Mouse (Mus musculus) kidney, postnatal 0 days (tissue): ENCODE results near the gene Ier5. TPM values are rescaled to one million over a fixed set of nuclear protein-coding genes. Genes with fewer than 3 reads are reported as not detected.

Experiments used
- ATAC-seq: fragments of 200-750 bp; cut with Nextera tagmentation; replicated peaks from 2 replicates; pipeline ENCODE4 v1.8.0; 2017; ENCODE audit warnings: low read depth, moderate number of reproducible peaks, moderate TSS enrichment, moderate library complexity; ENCODE audit not compliant: low FRiP score
- DNase-seq: peaks from one replicate; pipeline ENCODE4 v3.0.0-alpha.2; 2016; ENCODE audit warnings: low spot score
- H3K27ac ChIP-seq: fragments of 300-500 bp; sonication (generic); 2 replicates; pipeline ENCODE4 v1.5.1; 2014; ENCODE audit warnings: mild to moderate bottlenecking
- H3K27me3 ChIP-seq: fragments of 300-500 bp; sonication (generic); 2 replicates; pipeline ENCODE4 v1.6.1; 2014; ENCODE audit warnings: low read length, mixed read lengths; ENCODE audit not compliant: insufficient read depth
- H3K36me3 ChIP-seq: fragments of 300-500 bp; sonication (generic); 2 replicates; pipeline ENCODE4 v1.6.1; 2014; ENCODE audit warnings: low read length, mixed read lengths; ENCODE audit not compliant: insufficient read depth
- H3K4me1 ChIP-seq: fragments of 300-500 bp; sonication (generic); replicated peaks from 2 replicates; pipeline ENCODE4 v1.6.1; 2014; ENCODE audit warnings: antibody characterized with exemption, low read length, mixed read lengths; ENCODE audit not compliant: insufficient read depth
- H3K4me2 ChIP-seq: fragments of 300-500 bp; sonication (generic); 2 replicates; pipeline ENCODE4 v1.6.1; 2014; ENCODE audit warnings: mild to moderate bottlenecking, low read length, moderate library complexity, mixed read lengths
- H3K4me3 ChIP-seq: fragments of 300-500 bp; sonication (generic); replicated peaks from 2 replicates; pipeline ENCODE4 v1.5.1; 2014; ENCODE audit warnings: low read depth, low read length
- H3K9ac ChIP-seq: fragments of 300-500 bp; sonication (generic); 2 replicates; pipeline ENCODE4 v1.6.1; 2014; ENCODE audit warnings: low read depth, low read length
- H3K9me3 ChIP-seq: fragments of 300-500 bp; sonication (generic); replicated peaks from 2 replicates; pipeline ENCODE4 v1.6.1; 2016; ENCODE audit warnings: low read length, inconsistent platforms, mixed read lengths
- CTCF ChIP-seq: IDR thresholded peaks from 2 replicates; pipeline ENCODE4 v1.5.1; 2016; ENCODE audit warnings: antibody characterized with exemption, low read depth, mild to moderate bottlenecking, moderate library complexity
- WGBS: fragments of 180-500 bp; shearing (Covaris S2); extraction: QIAGEN DNeasy Blood & Tissue Kit; methylation state at CpG from one replicate; pipeline ENCODE4 v1.1.7; 2014; 5-methylcytosine and 5-hydroxymethylcytosine counted together
- polyA plus RNA-seq: library from polyadenylated mRNA; unstranded; fragments of >200 nt; fragmentation: Nextera tagmentation; extraction: Ambion mirVana; gene quantifications from 2 replicates; pipeline ENCODE4 v1.2.1, GENCODE M21; 2015

Gene Ier5
- polyA plus RNA-seq, 1 experiment from 2014 or later = 11.4 TPM

- 35% methylated on average over 8 of the region's 8 CpGs for WGBS
- no peak overlapping the region for H3K4me3 ChIP-seq
- no peaks in the 10 kb centered on the region for H3K9me3 ChIP-seq
- no peaks in the 10 kb centered on the region for H3K27me3 ChIP-seq
- H3K9ac ChIP-seq = no peak overlapping the region
- DNase-seq = peak; percentile 79
- H3K4me2 ChIP-seq = no peak overlapping the region
- H3K36me3 ChIP-seq = peaks cover 4% of the 10 kb centered on the region; the same call in 1 of the 2 replicates
- no peak overlapping the region for H3K27ac ChIP-seq
- H3K4me1 ChIP-seq = no peaks in the 10 kb centered on the region
- TF ChIP-seq CTCF = no peak
- ATAC-seq = no peak; the same call in 1 of the 2 replicates
These were observed 35.4 kb upstream of the Ier5 start for GRCm38 (mm10) chr1:155134866-155135265.

- no peak overlapping the region for H3K4me3 ChIP-seq
- no peaks in the 10 kb centered on the region for H3K36me3 ChIP-seq
- WGBS = 67% methylated on average over 5 of the region's 5 CpGs
- no peak for TF ChIP-seq CTCF
- H3K4me1 ChIP-seq = no peaks in the 10 kb centered on the region
- H3K9me3 ChIP-seq = no peaks in the 10 kb centered on the region
- no peaks in the 10 kb centered on the region for H3K27me3 ChIP-seq
- H3K4me2 ChIP-seq = no peak overlapping the region
- no peak for DNase-seq
- H3K9ac ChIP-seq = no peak overlapping the region
- ATAC-seq = no peak
- no peak overlapping the region for H3K27ac ChIP-seq
These were observed 28.0 kb upstream of the Ier5 start for GRCm38 (mm10) chr1:155127429-155127934.

GRCm38 (mm10) chr1:155126716-155127115 lies 27.3 kb upstream of the Ier5 start:
- TF ChIP-seq CTCF = no peak
- H3K4me3 ChIP-seq = no peak overlapping the region
- H3K36me3 ChIP-seq = no peaks in the 10 kb centered on the region
- no peak overlapping the region for H3K4me2 ChIP-seq
- WGBS = 72% methylated on average over 5 of the region's 5 CpGs
- no peak for DNase-seq
- no peak for ATAC-seq
- H3K27ac ChIP-seq = no peak overlapping the region
- H3K9ac ChIP-seq = no peak overlapping the region
- H3K4me1 ChIP-seq = no peaks in the 10 kb centered on the region
- H3K27me3 ChIP-seq = no peaks in the 10 kb centered on the region
- H3K9me3 ChIP-seq = no peaks in the 10 kb centered on the region

GRCm38 (mm10) chr1:155124397-155124796 lies 25.0 kb upstream of the Ier5 start:
- no peak for TF ChIP-seq CTCF
- Histone ChIP-seq H3K4me3 (no peak overlapping the region), H3K4me2 (no peak overlapping the region), H3K27ac (no peak overlapping the region), H3K9ac (no peak overlapping the region), H3K27me3 (no peaks in the 10 kb centered on the region), H3K36me3 (no peaks in the 10 kb centered on the region), H3K9me3 (no peaks in the 10 kb centered on the region), H3K4me1 (no peaks in the 10 kb centered on the region)
- ATAC-seq (no peak), DNase-seq (no peak)
- 82% methylated on average over 5 of the region's 5 CpGs for WGBS

- Histone ChIP-seq H3K4me3 (no peak overlapping the region), H3K4me2 (no peak overlapping the region), H3K27me3 (no peaks in the 10 kb centered on the region), H3K9me3 (no peaks in the 10 kb centered on the region), H3K9ac (no peak overlapping the region), H3K4me1 (no peaks in the 10 kb centered on the region), H3K36me3 (no peaks in the 10 kb centered on the region), H3K27ac (no peak overlapping the region)
- WGBS = 68% methylated on average over 21 of the region's 21 CpGs
- ATAC-seq (no peak), DNase-seq (no peak)
- TF ChIP-seq CTCF = no peak
These were observed 22.8 kb upstream of the Ier5 start for GRCm38 (mm10) chr1:155121977-155122939.

GRCm38 (mm10) chr1:155119719-155120118 lies 20.3 kb upstream of the Ier5 start:
- Histone ChIP-seq H3K27me3 (no peaks in the 10 kb centered on the region), H3K36me3 (no peaks in the 10 kb centered on the region), H3K9ac (no peak overlapping the region), H3K4me1 (no peaks in the 10 kb centered on the region), H3K4me2 (no peak overlapping the region), H3K27ac (no peak overlapping the region), H3K4me3 (no peak overlapping the region), H3K9me3 (no peaks in the 10 kb centered on the region)
- ATAC-seq (no peak), DNase-seq (no peak)
- 52% methylated on average over 1 of the region's 1 CpGs for WGBS
- TF ChIP-seq CTCF = no peak
